Mouse (Mus musculus): ENCODE measurements around the gene Chac2. TPM values are rescaled to one million over a fixed set of nuclear protein-coding genes. Genes with fewer than 3 reads are reported as not detected.

Gene Chac2
- polyA plus RNA-seq (2015; fragmentation: Nextera tagmentation; extraction: Ambion mirVana), result 28.3 and 35.4 TPM in 2 replicates

DNA sequence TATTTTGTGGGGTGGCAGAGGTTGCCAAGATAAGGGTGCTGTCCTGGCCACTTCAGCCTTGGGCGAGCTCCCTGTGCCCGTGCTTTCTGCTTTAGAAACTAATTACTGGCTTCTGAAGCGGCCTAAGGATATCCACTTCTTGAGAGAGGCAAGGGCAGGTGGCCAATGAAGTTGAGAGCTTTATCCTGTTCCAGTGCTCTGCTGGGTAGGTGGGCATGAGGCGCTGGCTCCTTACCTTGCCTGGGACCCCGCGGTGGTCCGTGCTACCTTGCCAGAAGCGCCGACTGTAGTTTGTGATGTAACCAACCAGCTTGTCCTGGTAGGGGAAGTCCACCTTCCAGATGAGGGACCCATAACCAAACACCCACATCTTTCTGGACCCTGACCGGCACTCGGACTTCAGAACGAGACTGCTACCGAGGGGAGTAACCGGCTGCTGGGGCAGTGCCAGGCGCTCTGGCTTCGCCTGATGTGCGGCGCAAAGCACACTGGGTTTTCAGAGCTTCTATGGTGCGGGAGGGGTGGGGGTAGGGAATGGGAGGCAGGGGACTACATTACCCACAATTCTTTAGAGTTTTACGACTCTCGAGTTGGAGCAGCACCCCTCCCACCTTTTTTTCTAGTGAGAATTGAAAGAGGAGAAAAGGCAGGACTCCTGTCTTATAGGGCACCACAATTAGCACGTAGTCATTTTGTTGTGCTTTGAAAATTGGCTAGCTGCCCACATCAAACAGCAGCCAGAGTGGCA lies at the start of gene Chac2:
Chac2 (minus strand) TSS at position 474 of the 748 bp plus-strand sequence.

DNA sequence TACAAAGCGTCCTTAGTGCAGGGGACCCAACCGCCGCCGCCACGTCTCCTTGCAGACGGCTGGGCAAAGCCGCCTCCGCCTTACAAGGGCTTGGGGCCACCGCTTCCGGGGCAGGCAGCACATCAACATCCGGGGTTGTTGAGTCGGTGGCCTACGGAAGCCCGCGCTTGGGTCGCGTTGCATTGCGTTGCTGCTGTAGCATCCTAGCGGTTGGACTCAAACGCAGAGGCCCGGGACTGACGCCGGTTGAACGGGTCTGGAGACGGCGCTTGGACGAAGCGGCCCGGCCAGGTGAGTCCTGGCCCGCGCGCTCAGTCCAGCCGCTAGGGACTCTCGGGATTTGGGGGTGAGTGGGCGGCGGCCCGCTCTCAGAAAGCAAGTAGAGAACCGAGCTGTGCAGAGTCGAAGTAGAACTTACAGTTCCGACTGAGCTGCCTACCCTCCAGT lies 31.8 kb downstream of the Chac2 start, which contains the start of gene Erlec1:
Erlec1 (minus strand) TSS at position 57 of the 447 bp plus-strand sequence.

Other genes with a start within 250 kb of the Chac2 start
- 11.5 and 11.6 TPM in 2 replicates for gene Psme4, start 214.6 kb downstream of the Chac2 start, polyA plus RNA-seq (2015; fragmentation: Nextera tagmentation; extraction: Ambion mirVana)
- gene Gpr75, start 101.0 kb downstream of the Chac2 start, polyA plus RNA-seq (2015; fragmentation: Nextera tagmentation; extraction: Ambion mirVana), result 6.6 and 7.1 TPM in 2 replicates
- 20.1 and 21.9 TPM in 2 replicates for gene Asb3, start 100.9 kb downstream of the Chac2 start, polyA plus RNA-seq (2015; fragmentation: Nextera tagmentation; extraction: Ambion mirVana)
- 13.4 and 14.5 TPM in 2 replicates for gene Erlec1, start 32.0 kb downstream of the Chac2 start, polyA plus RNA-seq (2015; fragmentation: Nextera tagmentation; extraction: Ambion mirVana)
- not detected in 2 replicates for gene Gm17332, start 196.1 kb upstream of the Chac2 start, polyA plus RNA-seq (2015; fragmentation: Nextera tagmentation; extraction: Ambion mirVana)

All from neural tube, postnatal 0 days (tissue).